Mouse (Mus musculus): ENCODE measurements at regions not wholly inside any gene's neighbourhood (a gene's known extent, or its start where the extent isn't known, plus 50 kb on each side); places are given as distances from the start of the nearest gene placed in this dataset.
"Not testable (repeated sequence)": the region's sequence is repeated elsewhere in the genome, so short reads cannot be mapped to it uniquely, and the experiment has no call there.

GRCm38 (mm10) chr7:60733331-60733994 lies 593.4 kb upstream of the Snrpn start:
- not testable (repeated sequence) for H3K4me1 ChIP-seq (ENCODE audit: control insufficient read depth, insufficient read depth, low read length); H3K27ac ChIP-seq (ENCODE audit: insufficient read depth, low read length); H3K27me3 ChIP-seq (ENCODE audit: control insufficient read depth, insufficient read depth, low read length)
- peak; percentile 32 to 44 for DNase-seq
- H3K4me3 ChIP-seq (replicated peaks; ENCODE audit: insufficient read depth, low read depth, low read length), result peak overlapping the region; percentile 36
- 48% methylated on average over 20 of the region's 20 CpGs for WGBS

DNA sequence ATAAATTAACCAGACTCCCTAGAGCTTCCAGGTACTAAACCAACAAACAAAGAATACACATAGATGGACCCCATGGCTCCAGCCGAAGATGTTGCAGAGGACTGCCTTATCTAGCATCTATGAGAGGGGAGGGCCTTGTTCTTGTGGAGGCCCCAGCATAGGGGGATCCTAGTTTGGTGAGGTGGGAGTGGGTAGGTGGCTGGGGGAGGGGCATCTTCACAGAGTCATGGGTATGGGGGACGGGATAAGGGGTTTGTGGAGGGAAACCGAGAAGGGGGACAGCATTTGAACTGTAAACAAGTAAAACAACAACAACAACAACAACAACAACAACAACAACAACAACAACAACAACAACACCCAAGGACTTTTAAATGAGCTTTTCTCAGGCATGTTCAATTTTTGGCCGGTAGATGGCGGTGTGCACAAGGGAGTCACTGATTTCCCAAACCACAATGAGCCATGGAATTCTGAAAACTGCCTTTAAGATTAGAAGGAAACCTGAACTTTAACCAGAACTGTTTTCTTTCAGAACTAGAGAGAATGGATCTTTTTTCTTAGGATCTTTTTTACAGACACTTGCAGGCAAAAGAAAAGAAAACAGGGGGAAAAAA lies 588.2 kb upstream of the Snrpn start:
- H3K4me1 ChIP-seq (ENCODE audit: control insufficient read depth, insufficient read depth, low read length); DNase-seq; H3K27ac ChIP-seq (ENCODE audit: insufficient read depth, low read length); H3K27me3 ChIP-seq (ENCODE audit: control insufficient read depth, insufficient read depth, low read length); H3K4me3 ChIP-seq (replicated peaks; ENCODE audit: insufficient read depth, low read depth, low read length): not testable (repeated sequence)
- WGBS, result 17% methylated on average over 5 of the region's 5 CpGs
- peak; percentile 48; the same call in 1 of the 2 replicates for TF ChIP-seq CTCF (IDR thresholded peaks at IDR 0.05; ENCODE audit: borderline replicate concordance, insufficient read depth, low read depth, low read length)
